Mouse (Mus musculus) T-helper 2 cell (primary cell): ENCODE data around the gene Cdc42bpg.

Experiments
- in situ Hi-C: fragments of 300-600 bp; cut with MboI, MseI; formaldehyde crosslinking; loops from one replicate; pipeline ENCODE4 v1.15.1; 2025; ENCODE audit warnings: high pct_unique_total_duplicates

Cdc42bpg gene

GRCm38 (mm10) chr19:6346023-6346422, 39.8 kb downstream of the Cdc42bpg start:
- in situ Hi-C loops: no loop called here

- in situ Hi-C loops: no loop called here
Observed at GRCm38 (mm10) chr19:6346661-6347060, 40.4 kb downstream of the Cdc42bpg start.

GRCm38 (mm10) chr19:6347615-6348014, 41.4 kb downstream of the Cdc42bpg start:
- in situ Hi-C loops: no loop called here

GRCm38 (mm10) chr19:6348717-6349116, 42.5 kb downstream of the Cdc42bpg start:
- in situ Hi-C loops: no loop called here

- in situ Hi-C loops: no loop called here
Observed at GRCm38 (mm10) chr19:6349215-6349983, 43.1 kb downstream of the Cdc42bpg start.

- in situ Hi-C loops: no loop called here
Observed at GRCm38 (mm10) chr19:6351431-6352106, 45.3 kb downstream of the Cdc42bpg start.

- in situ Hi-C loops: no loop called here
Observed at GRCm38 (mm10) chr19:6352107-6352505, 45.9 kb downstream of the Cdc42bpg start.

- in situ Hi-C loops: no loop called here
Observed at GRCm38 (mm10) chr19:6354030-6354429, 47.8 kb downstream of the Cdc42bpg start.

- in situ Hi-C loops: no loop called here
Observed at GRCm38 (mm10) chr19:6361291-6361690, 55.0 kb downstream of the Cdc42bpg start.

- in situ Hi-C loops: no loop called here
Observed at GRCm38 (mm10) chr19:6363091-6363410, 56.8 kb downstream of the Cdc42bpg start.

GRCm38 (mm10) chr19:6363411-6364240, 57.4 kb downstream of the Cdc42bpg start, which contains the start of gene Sf1:
Gene Sf1, plus strand, starts transcription at chr19:6363690.
- in situ Hi-C loops: no loop called here

GRCm38 (mm10) chr19:6364317-6364725, 58.1 kb downstream of the Cdc42bpg start:
- in situ Hi-C loops: no loop called here

- in situ Hi-C loops: no loop called here
Observed at GRCm38 (mm10) chr19:6364842-6365241, 58.6 kb downstream of the Cdc42bpg start.

- in situ Hi-C loops: no loop called here
Observed at GRCm38 (mm10) chr19:6370175-6370574, 63.9 kb downstream of the Cdc42bpg start.

GRCm38 (mm10) chr19:6372433-6372832, 66.2 kb downstream of the Cdc42bpg start:
- in situ Hi-C loops: no loop called here

- in situ Hi-C loops: no loop called here
Observed at GRCm38 (mm10) chr19:6373539-6374400, 67.5 kb downstream of the Cdc42bpg start.

- in situ Hi-C loops: no loop called here
Observed at GRCm38 (mm10) chr19:6374571-6374970, 68.3 kb downstream of the Cdc42bpg start.
